In the genomic region with DNA sequence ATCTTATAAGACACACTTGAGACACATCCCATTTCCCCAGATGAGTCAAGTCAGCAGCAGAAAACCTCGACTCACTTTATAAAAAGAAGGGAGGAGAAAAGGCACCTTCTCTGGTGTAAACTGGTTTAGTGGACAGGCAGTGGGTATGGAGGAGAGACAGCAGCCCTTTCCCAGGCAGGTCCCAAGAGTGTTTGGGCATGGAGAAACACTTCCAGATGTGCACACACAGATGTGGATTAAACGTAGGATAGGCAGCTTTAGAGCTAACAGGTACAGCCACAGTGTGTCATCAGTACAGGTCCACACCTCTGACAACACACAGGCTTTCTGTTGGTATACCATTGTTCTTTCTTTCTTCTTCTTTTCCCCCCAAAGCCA, we compare ENCODE assay signal across 10 mouse cellular contexts. TPM values are rescaled to one million over a fixed set of nuclear protein-coding genes. Genes with fewer than 3 reads are reported as not detected.
DNase-seq lines count a peak whose midpoint lies in the region; ATAC-seq lines count a peak whose summit lies in the region.
"Had no signal": no experiment of that assay in that cellular context is flagged by ENCODE, and none has a peak within 500 bp of the region (broad histone marks: within the 10 kb centered on the region; RNA-seq: fewer than 3 reads in every experiment).

No protein-coding gene starts in this region.

- peak overlapping the region; percentile 52; the same call in 1 of the 2 replicates for H3K4me2 ChIP-seq in embryonic facial prominence, embryonic 15.5 days (replicated peaks)
- H3K4me2 ChIP-seq in hindbrain, embryonic 15.5 days, result peak overlapping the region; percentile 61
- peak overlapping the region; percentile 58 for H3K4me2 ChIP-seq in midbrain, embryonic 15.5 days

- 0 out of 2 replicates have a peak, but pooled peaks have one; percentile 24 for ATAC-seq in embryonic facial prominence, embryonic 15.5 days (ENCODE audit: insufficient number of reproducible peaks, low FRiP score, low TSS enrichment, low read depth)
- peak; percentile 27 for ATAC-seq in hindbrain, embryonic 15.5 days (ENCODE audit: low FRiP score, low read depth)
- ATAC-seq in midbrain, embryonic 15.5 days (replicated peaks), result no peak; the same call in 1 of the 2 replicates

- H3K27me3 ChIP-seq in embryonic facial prominence, embryonic 15.5 days, result no peaks in the 10 kb centered on the region
- H3K27me3 ChIP-seq in hindbrain, embryonic 15.5 days, result no peaks in the 10 kb centered on the region
- H3K27me3 ChIP-seq in midbrain, embryonic 15.5 days (replicated peaks), result no peaks in the 10 kb centered on the region

- peak overlapping the region; percentile 14; the same call in 1 of the 2 replicates for H3K27ac ChIP-seq in embryonic facial prominence, embryonic 15.5 days (replicated peaks)
- H3K27ac ChIP-seq in hindbrain, embryonic 15.5 days (replicated peaks), result peak overlapping the region; percentile 81
- H3K27ac ChIP-seq in midbrain, embryonic 15.5 days, result peak overlapping the region; percentile 94

- H3K4me1 ChIP-seq in embryonic facial prominence, embryonic 15.5 days, result peaks cover 28% of the 10 kb centered on the region
- peaks cover 46% of the 10 kb centered on the region for H3K4me1 ChIP-seq in hindbrain, embryonic 15.5 days (replicated peaks)
- H3K4me1 ChIP-seq in midbrain, embryonic 15.5 days, result peaks cover 50% of the 10 kb centered on the region

- no peaks in the 10 kb centered on the region for H3K36me3 ChIP-seq in embryonic facial prominence, embryonic 15.5 days
- no peaks in the 10 kb centered on the region for H3K36me3 ChIP-seq in hindbrain, embryonic 15.5 days
- H3K36me3 ChIP-seq in midbrain, embryonic 15.5 days (replicated peaks), result no peaks in the 10 kb centered on the region

- no peak overlapping the region for H3K4me3 ChIP-seq in embryonic facial prominence, embryonic 15.5 days (replicated peaks)
- H3K4me3 ChIP-seq in hindbrain, embryonic 15.5 days, result peak overlapping the region; percentile 36
- peak overlapping the region; percentile 48 for H3K4me3 ChIP-seq in midbrain, embryonic 15.5 days

- H3K9ac ChIP-seq in embryonic facial prominence, embryonic 15.5 days, result no peak overlapping the region
- H3K9ac ChIP-seq in hindbrain, embryonic 15.5 days, result peak overlapping the region; percentile 15
- peak overlapping the region; percentile 38 for H3K9ac ChIP-seq in midbrain, embryonic 15.5 days

- 25% methylated on average over 2 of the region's 2 CpGs for WGBS in embryonic facial prominence, embryonic 15.5 days
- 33% methylated on average over 2 of the region's 2 CpGs for WGBS in hindbrain, embryonic 15.5 days
- WGBS in midbrain, embryonic 15.5 days, result 21% methylated on average over 2 of the region's 2 CpGs

- no peaks in the 10 kb centered on the region for H3K9me3 ChIP-seq in embryonic facial prominence, embryonic 15.5 days (replicated peaks)
- no peaks in the 10 kb centered on the region for H3K9me3 ChIP-seq in hindbrain, embryonic 15.5 days
- no peaks in the 10 kb centered on the region for H3K9me3 ChIP-seq in midbrain, embryonic 15.5 days

- peak; percentile 45 for DNase-seq in embryo, embryonic 11 days
- no peak for DNase-seq in cerebellum, adult 9-11 months
- DNase-seq in kidney, postnatal 14 days, result no peak
- no peak for DNase-seq in cerebellum, postnatal 36 days
- DNase-seq in adrenal gland, adult 8-10 months, result no peak
- DNase-seq: gastrocnemius, postnatal 10 days; layer of hippocampus, postnatal 36 days had no signal

RNA-seq across cellular contexts. Expression of gene Scml4, which starts 0.4 kb away (rescaled TPM):
- polyA plus RNA-seq in embryonic facial prominence, embryonic 15.5 days (2015; fragmentation: Nextera tagmentation; extraction: Ambion mirVana), result 1.1 and 1.3 TPM in 2 replicates
- 10.6 and 13.2 TPM in 2 replicates for polyA plus RNA-seq in hindbrain, embryonic 15.5 days (2015; fragmentation: Nextera tagmentation; extraction: Ambion mirVana)
- 19.2 and 19.9 TPM in 2 replicates for polyA plus RNA-seq in midbrain, embryonic 15.5 days (2015; fragmentation: Nextera tagmentation; extraction: Ambion mirVana)
- total RNA-seq in adrenal gland, adult 8-10 months (2022), result 1 to 10 TPM; 4.6 to 7.4 (median 6.7) TPM

Comparison
In these comparisons a context has a peak if more than half of its experiments do, and no peak if none do; other contexts are left out.
1. H3K27ac ChIP-seq: peak in every context shown above with its lines; median percentile 94 in midbrain, embryonic 15.5 days; 81 in hindbrain, embryonic 15.5 days; 14 in embryonic facial prominence, embryonic 15.5 days.